Mouse (Mus musculus): ENCODE measurements around the gene Slc25a11. TPM values are rescaled to one million over a fixed set of nuclear protein-coding genes. Genes with fewer than 3 reads are reported as not detected.

Gene Slc25a11
- 97.5 and 110 TPM in 2 replicates for polyA plus RNA-seq (2012; rRNA removed)

GRCm38 (mm10) chr11:70646691-70647650 lies at the start of gene Slc25a11, which contains the start of gene Rnf167:
TSS of gene Slc25a11 (minus strand) at chr11:70647479.
TSS of gene Rnf167 (plus strand) at chr11:70647235.

GRCm38 (mm10) chr11:70687601-70688199 lies 40.4 kb upstream of the Slc25a11 start, which contains the start of gene Camta2:
TSS of gene Camta2 (minus strand) at chr11:70688105.

GRCm38 (mm10) chr11:70668771-70669505 lies 21.7 kb upstream of the Slc25a11 start, which contains the start of gene Spag7:
TSS of gene Spag7 (minus strand) at chr11:70669416.

GRCm38 (mm10) chr11:70656964-70657363 lies 9.7 kb upstream of the Slc25a11 start, which contains the start of gene Eno3:
TSS of gene Eno3 (plus strand) at chr11:70657202.

GRCm38 (mm10) chr11:70654198-70654922 lies 7.1 kb upstream of the Slc25a11 start, which contains the start of gene Pfn1:
TSS of gene Pfn1 (minus strand) at chr11:70654644.

GRCm38 (mm10) chr11:70638714-70639278 lies 8.5 kb downstream of the Slc25a11 start, which contains the start of gene Gp1ba:
TSS of gene Gp1ba (plus strand) at chr11:70639122.

GRCm38 (mm10) chr11:70619101-70619500 lies 28.2 kb downstream of the Slc25a11 start, which contains the start of gene Chrne:
TSS of gene Chrne (minus strand) at chr11:70619216.

GRCm38 (mm10) chr11:70615516-70616093 lies 31.7 kb downstream of the Slc25a11 start, which contains the start of gene 4930544D05Rik:
TSS of gene 4930544D05Rik (plus strand) at chr11:70615848.

Other genes starting within 250 kb of the Slc25a11 start
- gene Pelp1, start 237.4 kb downstream of the Slc25a11 start, polyA plus RNA-seq (2012; rRNA removed) = 34.7 and 45.0 TPM in 2 replicates
- gene Arrb2, start 214.8 kb downstream of the Slc25a11 start, polyA plus RNA-seq (2012; rRNA removed) = 49.1 and 64.2 TPM in 2 replicates
- gene Med11, start 195.6 kb downstream of the Slc25a11 start, polyA plus RNA-seq (2012; rRNA removed) = 37.6 and 48.2 TPM in 2 replicates
- 0.47 and 0.52 TPM in 2 replicates for gene Zmynd15, start 188.0 kb downstream of the Slc25a11 start, polyA plus RNA-seq (2012; rRNA removed)
- gene Cxcl16, start 187.5 kb downstream of the Slc25a11 start, polyA plus RNA-seq (2012; rRNA removed) = 1.7 and 2.2 TPM in 2 replicates
- gene Tm4sf5, start 142.2 kb downstream of the Slc25a11 start, polyA plus RNA-seq (2012; rRNA removed) = 1.2 and 1.3 TPM in 2 replicates
- gene Vmo1, start 132.9 kb downstream of the Slc25a11 start, polyA plus RNA-seq (2012; rRNA removed) = 0.22 and 0.30 TPM in 2 replicates
- 0.25 and 0.60 TPM in 2 replicates for gene Gltpd2, start 128.3 kb downstream of the Slc25a11 start, polyA plus RNA-seq (2012; rRNA removed)
- 450 and 522 TPM in 2 replicates for gene Psmb6, start 122.1 kb downstream of the Slc25a11 start, polyA plus RNA-seq (2012; rRNA removed)
- not detected in 2 replicates for gene Gm40193, start 114.5 kb downstream of the Slc25a11 start, polyA plus RNA-seq (2012; rRNA removed)
- gene Pld2, start 107.4 kb downstream of the Slc25a11 start, polyA plus RNA-seq (2012; rRNA removed) = 7.3 and 9.7 TPM in 2 replicates
- 51.8 and 75.5 TPM in 2 replicates for gene Mink1, start 84.6 kb downstream of the Slc25a11 start, polyA plus RNA-seq (2012; rRNA removed)
- gene 4930544D05Rik, start 31.6 kb downstream of the Slc25a11 start, polyA plus RNA-seq (2012; rRNA removed) = not detected in 2 replicates
- gene Chrne, start 28.3 kb downstream of the Slc25a11 start, polyA plus RNA-seq (2012; rRNA removed) = not detected in 2 replicates
- gene Gp1ba, start 8.4 kb downstream of the Slc25a11 start, polyA plus RNA-seq (2012; rRNA removed) = 0.71 and 1.1 TPM in 2 replicates
- 65.1 and 75.1 TPM in 2 replicates for gene Rnf167, start 244 bp downstream of the Slc25a11 start, polyA plus RNA-seq (2012; rRNA removed)
- 596 and 833 TPM in 2 replicates for gene Pfn1, start 7.2 kb upstream of the Slc25a11 start, polyA plus RNA-seq (2012; rRNA removed)
- 31.1 and 40.7 TPM in 2 replicates for gene Eno3, start 9.7 kb upstream of the Slc25a11 start, polyA plus RNA-seq (2012; rRNA removed)
- gene Spag7, start 21.9 kb upstream of the Slc25a11 start, polyA plus RNA-seq (2012; rRNA removed) = 113 and 176 TPM in 2 replicates
- gene Camta2, start 40.6 kb upstream of the Slc25a11 start, polyA plus RNA-seq (2012; rRNA removed) = 12.3 TPM in 2 replicates
- 0.44 and 1.1 TPM in 2 replicates for gene Inca1, start 52.7 kb upstream of the Slc25a11 start, polyA plus RNA-seq (2012; rRNA removed)
- gene Kif1c, start 53.1 kb upstream of the Slc25a11 start, polyA plus RNA-seq (2012; rRNA removed) = 28.3 and 36.8 TPM in 2 replicates
- 4.8 and 5.2 TPM in 2 replicates for gene Zfp3, start 116.7 kb upstream of the Slc25a11 start, polyA plus RNA-seq (2012; rRNA removed)
- gene Scimp, start 165.1 kb upstream of the Slc25a11 start, polyA plus RNA-seq (2012; rRNA removed) = 0.05 TPM in 1 of 2 replicates, not detected in the other
- 19.7 and 22.9 TPM in 2 replicates for gene Rabep1, start 197.3 kb upstream of the Slc25a11 start, polyA plus RNA-seq (2012; rRNA removed)